Mouse (Mus musculus): ENCODE measurements around the gene Spn. TPM values are rescaled to one million over a fixed set of nuclear protein-coding genes. Genes with fewer than 3 reads are reported as not detected.

Spn gene
- polyA plus RNA-seq, 1 experiment from 2014 or later, result not detected

DNA sequence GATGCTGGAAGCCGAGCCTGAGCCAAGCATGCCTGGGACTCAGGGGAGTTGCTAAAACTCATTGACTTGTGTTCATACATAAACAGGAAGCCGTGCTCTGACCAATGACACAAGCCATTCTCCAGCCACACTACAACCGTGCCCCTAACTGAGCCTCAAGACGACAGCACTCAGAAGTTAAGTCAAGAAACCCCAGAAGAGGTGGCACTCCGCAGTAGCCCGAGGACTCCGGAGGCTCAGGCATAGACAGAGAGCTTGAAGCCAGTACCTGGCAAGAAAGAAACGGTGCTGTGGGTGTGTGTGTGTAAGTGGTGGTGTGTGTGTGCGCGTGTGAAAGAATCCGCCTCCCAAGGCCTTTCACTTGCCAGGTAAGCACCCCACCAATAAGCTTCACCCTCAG lies 22.7 kb downstream of the Spn start:
- no peaks in the 10 kb centered on the region for H3K36me3 ChIP-seq (ENCODE audit: control insufficient read depth, insufficient read depth, low read length)
- H3K27me3 ChIP-seq (replicated peaks; ENCODE audit: control insufficient read depth, insufficient read depth, low read length), result no peaks in the 10 kb centered on the region
- H3K4me3 ChIP-seq (ENCODE audit: low read depth, low read length), result no peak overlapping the region
- ATAC-seq (no peak), DNase-seq (ENCODE audit: low spot score) (no peak)
- H3K4me1 ChIP-seq (ENCODE audit: control insufficient read depth, insufficient read depth, low read length), result no peaks in the 10 kb centered on the region
- WGBS, result 88% methylated on average over 11 of the region's 11 CpGs
- no peak overlapping the region for H3K4me2 ChIP-seq (ENCODE audit: low read length)
- H3K9ac ChIP-seq (ENCODE audit: low read length), result no peak overlapping the region
- no peak overlapping the region for H3K27ac ChIP-seq (ENCODE audit: low read depth, low read length)
- H3K9me3 ChIP-seq (replicated peaks; ENCODE audit: control insufficient read depth, low read length), result no peaks in the 10 kb centered on the region

DNA sequence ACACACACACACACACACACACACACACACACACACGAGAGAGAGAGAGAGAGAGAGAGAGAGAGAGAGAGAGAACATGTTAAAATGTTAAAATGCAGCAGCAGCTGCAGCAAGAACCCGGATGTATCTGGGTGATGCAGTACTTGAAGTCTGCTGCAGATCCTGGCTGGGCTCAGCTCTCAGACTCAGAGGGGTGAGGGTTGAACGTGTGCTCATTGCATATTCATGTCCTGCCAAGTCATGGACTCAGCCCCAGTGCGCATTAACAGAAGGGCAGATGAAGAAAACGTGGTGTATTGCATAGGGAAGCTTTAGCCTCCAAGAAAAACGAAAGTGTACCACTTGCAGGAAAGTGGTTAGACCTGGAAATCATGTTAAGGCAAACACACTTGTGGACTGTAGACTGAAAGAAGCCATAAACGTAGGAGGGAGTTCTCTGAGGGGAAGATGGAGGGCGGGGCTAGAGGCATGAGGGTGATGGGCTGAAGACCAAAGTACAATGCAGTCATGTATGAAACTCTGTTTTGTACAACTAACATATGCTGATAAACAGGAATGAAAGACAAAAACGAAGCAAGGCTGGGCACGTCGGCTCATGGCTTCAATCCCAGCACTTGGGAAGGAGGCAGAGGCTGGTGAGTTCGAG lies 23.9 kb downstream of the Spn start:
- Histone ChIP-seq H3K27ac (ENCODE audit: low read depth, low read length) (no peak overlapping the region), H3K4me2 (ENCODE audit: low read length) (no peak overlapping the region), H3K4me1 (ENCODE audit: control insufficient read depth, insufficient read depth, low read length) (no peaks in the 10 kb centered on the region), H3K9ac (ENCODE audit: low read length) (no peak overlapping the region), H3K36me3 (ENCODE audit: control insufficient read depth, insufficient read depth, low read length) (no peaks in the 10 kb centered on the region), H3K4me3 (ENCODE audit: low read depth, low read length) (no peak overlapping the region), H3K27me3 (replicated peaks; ENCODE audit: control insufficient read depth, insufficient read depth, low read length) (no peaks in the 10 kb centered on the region), H3K9me3 (replicated peaks; ENCODE audit: control insufficient read depth, low read length) (no peaks in the 10 kb centered on the region)
- ATAC-seq (no peak), DNase-seq (ENCODE audit: low spot score) (peak; percentile 53)
- WGBS, result 51% methylated on average over 12 of the region's 12 CpGs

DNA sequence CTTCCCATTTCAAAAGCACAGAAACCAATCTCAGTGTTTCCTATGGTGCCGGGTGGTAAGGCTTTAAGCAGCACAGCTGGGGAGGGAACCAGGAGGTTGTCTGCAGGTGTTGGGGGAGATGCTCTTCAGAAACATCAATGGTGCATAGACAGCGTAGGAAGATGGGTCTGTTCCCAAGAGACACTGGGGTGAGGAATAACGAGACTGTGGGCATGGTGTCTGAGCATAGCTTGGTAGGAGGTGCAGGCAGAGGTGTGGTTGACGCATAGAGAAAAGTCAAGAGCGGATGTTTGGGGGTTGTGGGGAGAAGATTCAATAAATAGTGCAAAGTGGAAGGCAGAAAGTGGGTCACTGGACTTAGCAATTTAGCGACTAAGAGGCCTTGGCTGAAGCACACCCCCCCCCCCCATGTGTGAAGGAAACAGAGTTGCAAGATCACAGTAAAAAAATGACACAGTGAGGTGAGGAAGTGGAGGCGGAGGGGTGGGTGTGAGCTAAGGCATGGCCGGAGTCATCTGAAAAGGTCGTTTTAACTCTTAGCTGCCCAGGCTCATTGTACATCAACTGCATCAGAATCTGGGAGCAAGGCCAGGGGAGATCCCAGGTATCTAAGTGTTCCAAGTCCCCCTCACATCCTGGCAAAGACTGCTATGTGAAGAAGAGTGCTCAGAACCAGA lies 24.6 kb downstream of the Spn start:
- H3K27ac ChIP-seq (ENCODE audit: low read depth, low read length), result no peak overlapping the region
- H3K4me2 ChIP-seq (ENCODE audit: low read length), result no peak overlapping the region
- no peaks in the 10 kb centered on the region for H3K36me3 ChIP-seq (ENCODE audit: control insufficient read depth, insufficient read depth, low read length)
- DNase-seq (ENCODE audit: low spot score) (no peak), ATAC-seq (no peak)
- no peaks in the 10 kb centered on the region for H3K27me3 ChIP-seq (replicated peaks; ENCODE audit: control insufficient read depth, insufficient read depth, low read length)
- 52% methylated on average over 9 of the region's 9 CpGs for WGBS
- H3K9ac ChIP-seq (ENCODE audit: low read length), result no peak overlapping the region
- no peak overlapping the region for H3K4me3 ChIP-seq (ENCODE audit: low read depth, low read length)
- H3K9me3 ChIP-seq (replicated peaks; ENCODE audit: control insufficient read depth, low read length), result no peaks in the 10 kb centered on the region
- no peaks in the 10 kb centered on the region for H3K4me1 ChIP-seq (ENCODE audit: control insufficient read depth, insufficient read depth, low read length)

DNA sequence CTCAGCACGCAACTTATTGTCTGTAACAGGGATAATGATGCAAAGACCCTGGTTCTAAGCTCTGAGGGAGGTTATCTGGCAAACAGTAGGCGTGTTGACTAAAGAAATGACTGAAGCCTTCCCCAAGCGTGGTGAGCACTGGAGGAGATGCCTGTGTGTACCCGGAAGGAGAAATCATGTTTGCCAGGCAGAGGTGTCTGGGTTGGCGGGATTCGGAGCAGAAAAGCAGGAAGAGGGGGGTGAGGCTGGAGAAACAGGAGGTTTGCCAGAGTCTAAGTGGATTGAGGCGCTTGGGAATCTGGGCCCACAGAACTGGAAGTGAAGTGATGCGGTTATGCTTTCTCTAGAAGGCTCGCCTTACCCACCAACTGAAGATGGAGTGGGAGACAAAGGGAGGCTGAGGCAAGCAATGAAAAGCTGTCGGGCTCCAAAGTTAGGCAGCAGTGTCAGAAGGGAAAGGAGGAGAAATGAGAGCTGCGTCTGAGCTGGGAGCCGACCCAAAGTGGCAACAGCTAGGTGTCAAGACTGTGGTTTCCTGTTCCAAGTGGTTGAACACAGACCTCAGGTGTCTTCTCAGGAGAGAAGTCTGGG lies 25.3 kb downstream of the Spn start:
- Histone ChIP-seq H3K9me3 (replicated peaks; ENCODE audit: control insufficient read depth, low read length) (no peaks in the 10 kb centered on the region), H3K27ac (ENCODE audit: low read depth, low read length) (no peak overlapping the region), H3K36me3 (ENCODE audit: control insufficient read depth, insufficient read depth, low read length) (no peaks in the 10 kb centered on the region), H3K27me3 (replicated peaks; ENCODE audit: control insufficient read depth, insufficient read depth, low read length) (no peaks in the 10 kb centered on the region), H3K4me1 (ENCODE audit: control insufficient read depth, insufficient read depth, low read length) (no peaks in the 10 kb centered on the region), H3K4me3 (ENCODE audit: low read depth, low read length) (no peak overlapping the region), H3K4me2 (ENCODE audit: low read length) (no peak overlapping the region), H3K9ac (ENCODE audit: low read length) (no peak overlapping the region)
- no peak for DNase-seq (ENCODE audit: low spot score)
- ATAC-seq, result no peak
- 80% methylated on average over 12 of the region's 12 CpGs for WGBS

DNA sequence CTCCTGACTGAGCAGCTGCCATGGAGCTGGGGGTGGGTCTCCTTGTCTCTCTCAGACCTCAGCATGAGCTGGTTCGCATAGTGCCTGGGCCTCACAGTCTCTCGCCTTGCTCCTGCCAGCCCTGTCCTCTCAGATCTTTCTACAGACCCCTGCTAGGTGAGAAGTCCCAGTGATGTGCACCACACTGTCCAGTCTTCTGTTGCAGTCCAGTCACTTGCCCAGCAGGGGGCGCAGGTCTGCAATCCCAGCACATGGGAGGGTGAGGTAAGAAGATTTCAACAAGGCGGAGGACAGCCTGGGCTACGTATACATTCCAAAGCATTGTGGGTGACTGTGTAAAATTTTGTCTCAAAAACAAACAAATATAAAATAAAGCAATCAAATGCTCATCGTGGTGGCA lies 26.2 kb downstream of the Spn start:
- peak; percentile 47 for DNase-seq (ENCODE audit: low spot score)
- Histone ChIP-seq H3K4me3 (ENCODE audit: low read depth, low read length) (no peak overlapping the region), H3K9me3 (replicated peaks; ENCODE audit: control insufficient read depth, low read length) (no peaks in the 10 kb centered on the region), H3K9ac (ENCODE audit: low read length) (no peak overlapping the region), H3K4me1 (ENCODE audit: control insufficient read depth, insufficient read depth, low read length) (no peaks in the 10 kb centered on the region), H3K36me3 (ENCODE audit: control insufficient read depth, insufficient read depth, low read length) (no peaks in the 10 kb centered on the region), H3K4me2 (ENCODE audit: low read length) (no peak overlapping the region), H3K27me3 (replicated peaks; ENCODE audit: control insufficient read depth, insufficient read depth, low read length) (no peaks in the 10 kb centered on the region), H3K27ac (ENCODE audit: low read depth, low read length) (no peak overlapping the region)
- no peak for ATAC-seq
- 44% methylated on average over 6 of the region's 6 CpGs for WGBS

DNA sequence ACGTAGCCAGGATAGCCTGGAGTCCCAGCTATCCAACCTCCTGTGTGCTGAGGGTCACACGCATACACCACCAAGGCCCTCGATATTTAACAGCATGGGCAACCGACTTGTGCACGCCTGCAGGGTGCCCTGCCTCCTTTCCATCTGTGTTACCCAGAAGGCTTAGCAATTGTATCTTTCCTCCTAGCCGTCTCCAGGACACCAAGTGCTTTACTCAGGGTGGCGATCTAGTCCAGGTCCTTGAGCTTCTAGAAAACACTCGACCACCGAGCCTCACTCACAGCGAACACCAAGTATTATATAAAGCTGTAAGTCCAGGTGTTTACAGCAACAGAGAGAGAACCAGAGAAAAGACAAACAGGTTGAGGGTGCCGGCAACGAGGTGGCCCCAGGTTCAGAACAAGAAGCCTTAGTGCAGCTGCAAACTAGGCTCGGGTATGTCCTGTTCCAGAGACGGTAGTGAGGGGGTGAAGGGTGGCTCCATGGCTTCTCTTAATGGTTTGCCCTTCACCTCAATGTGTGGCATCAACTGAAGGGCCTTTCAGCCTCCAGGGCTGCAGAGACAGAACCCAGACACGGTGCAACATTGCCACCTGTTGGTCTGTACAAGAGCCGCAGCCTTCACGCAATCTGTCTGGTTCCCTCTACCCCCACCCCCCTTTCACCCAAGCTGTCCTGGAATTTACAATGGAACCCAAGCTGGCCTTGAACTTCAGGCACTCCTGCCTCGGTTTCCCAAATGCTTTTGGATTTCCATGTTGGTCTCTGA lies 27.2 kb downstream of the Spn start:
- DNase-seq (ENCODE audit: low spot score) (peak; percentile 88), ATAC-seq (peak; percentile 71; the same call in 1 of the 2 replicates)
- Histone ChIP-seq H3K4me1 (ENCODE audit: control insufficient read depth, insufficient read depth, low read length) (no peaks in the 10 kb centered on the region), H3K36me3 (ENCODE audit: control insufficient read depth, insufficient read depth, low read length) (no peaks in the 10 kb centered on the region), H3K27me3 (replicated peaks; ENCODE audit: control insufficient read depth, insufficient read depth, low read length) (no peaks in the 10 kb centered on the region), H3K4me3 (ENCODE audit: low read depth, low read length) (no peak overlapping the region), H3K4me2 (ENCODE audit: low read length) (no peak overlapping the region), H3K9ac (ENCODE audit: low read length) (no peak overlapping the region), H3K9me3 (replicated peaks; ENCODE audit: control insufficient read depth, low read length) (no peaks in the 10 kb centered on the region), H3K27ac (ENCODE audit: low read depth, low read length) (no peak overlapping the region)
- 50% methylated on average over 18 of the region's 18 CpGs for WGBS

DNA sequence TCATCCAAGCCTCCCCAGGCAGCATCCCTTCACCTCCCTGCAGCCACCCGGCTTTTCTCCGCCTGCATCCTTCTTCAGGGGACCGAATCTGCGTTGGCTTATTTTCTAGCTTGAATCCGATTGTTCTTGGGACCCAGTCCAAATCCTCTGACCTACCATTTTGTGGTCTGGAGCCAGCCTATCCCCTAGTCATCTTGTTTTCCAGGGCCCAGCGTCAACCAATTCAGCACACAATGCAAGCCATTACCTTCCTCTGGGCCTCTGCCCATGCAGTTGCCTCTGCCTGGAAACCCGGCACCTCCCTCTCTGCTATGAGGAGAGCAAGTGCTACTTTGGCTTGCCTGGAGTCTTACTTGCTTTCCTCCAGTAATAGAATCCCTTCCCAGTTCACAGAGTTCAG lies 32.1 kb downstream of the Spn start:
- ATAC-seq, result no peak
- Histone ChIP-seq H3K4me2 (ENCODE audit: low read length) (no peak overlapping the region), H3K4me3 (ENCODE audit: low read depth, low read length) (no peak overlapping the region), H3K9me3 (replicated peaks; ENCODE audit: control insufficient read depth, low read length) (no peaks in the 10 kb centered on the region), H3K27me3 (replicated peaks; ENCODE audit: control insufficient read depth, insufficient read depth, low read length) (no peaks in the 10 kb centered on the region), H3K36me3 (ENCODE audit: control insufficient read depth, insufficient read depth, low read length) (no peaks in the 10 kb centered on the region), H3K9ac (ENCODE audit: low read length) (no peak overlapping the region), H3K4me1 (ENCODE audit: control insufficient read depth, insufficient read depth, low read length) (no peaks in the 10 kb centered on the region), H3K27ac (ENCODE audit: low read depth, low read length) (no peak overlapping the region)
- no peak for DNase-seq (ENCODE audit: low spot score)
- WGBS, result 67% methylated on average over 7 of the region's 7 CpGs

DNA sequence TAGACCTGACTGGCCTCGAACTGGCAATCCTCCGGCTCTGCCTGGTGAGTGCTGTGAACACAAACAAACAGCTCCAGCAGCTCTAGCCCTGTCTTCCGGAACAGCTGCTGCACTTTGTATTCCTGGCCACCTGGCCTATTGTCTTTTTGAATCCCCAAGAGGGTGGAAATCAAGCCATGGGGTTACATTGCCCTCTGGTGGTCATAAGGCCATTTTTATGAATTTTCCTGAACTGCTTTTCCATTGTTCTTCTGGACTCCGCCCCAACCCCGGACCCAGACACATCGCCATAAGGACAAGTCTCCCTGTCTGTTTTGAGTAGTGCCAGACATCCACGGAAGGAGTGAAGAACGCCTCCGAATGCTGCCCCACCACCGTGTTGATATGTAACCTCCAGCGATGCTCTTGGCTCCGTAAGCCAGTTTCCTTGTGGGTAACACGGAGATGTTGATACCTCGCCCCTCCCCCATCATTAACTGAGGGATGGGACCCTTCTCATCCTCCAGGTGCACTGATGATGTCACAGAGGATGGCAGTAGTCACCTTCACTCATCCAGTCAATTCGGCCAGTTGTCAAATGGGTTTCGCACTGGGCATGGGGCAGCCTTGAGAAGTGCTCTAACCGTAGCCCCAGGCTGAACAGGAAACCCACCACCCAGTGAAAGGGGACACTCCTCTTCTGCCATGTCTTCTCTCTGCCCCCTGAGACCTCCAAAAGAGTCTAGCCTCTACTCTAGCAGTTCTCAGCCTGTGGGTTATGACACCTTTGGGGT lies 32.9 kb downstream of the Spn start:
- DNase-seq (ENCODE audit: low spot score), result peak; percentile 92
- Histone ChIP-seq H3K27ac (ENCODE audit: low read depth, low read length) (peak overlapping the region; percentile 45; the same call in 1 of the 2 replicates), H3K4me2 (ENCODE audit: low read length) (peak overlapping the region; percentile 39), H3K9ac (ENCODE audit: low read length) (peak overlapping the region; percentile 25; the same call in 1 of the 2 replicates), H3K4me3 (ENCODE audit: low read depth, low read length) (peak overlapping the region; percentile 14), H3K27me3 (replicated peaks; ENCODE audit: control insufficient read depth, insufficient read depth, low read length) (no peaks in the 10 kb centered on the region), H3K4me1 (ENCODE audit: control insufficient read depth, insufficient read depth, low read length) (no peaks in the 10 kb centered on the region), H3K36me3 (ENCODE audit: control insufficient read depth, insufficient read depth, low read length) (no peaks in the 10 kb centered on the region), H3K9me3 (replicated peaks; ENCODE audit: control insufficient read depth, low read length) (no peaks in the 10 kb centered on the region)
- 17% methylated on average over 17 of the region's 17 CpGs for WGBS
- ATAC-seq, result peak; percentile 92
